Mouse (Mus musculus) olfactory bulb, adult 2 months (tissue): ENCODE data around the gene Pdp2.

ENCODE experiments used
- CTCF ChIP-seq: fragments of 200-500 bp; IDR thresholded peaks from 2 replicates; pipeline ENCODE4 v1.5.1; 2012; ENCODE audit warnings: low read depth, mild to moderate bottlenecking, low read length, moderate library complexity; ENCODE audit not compliant: insufficient read depth
- POLR2A ChIP-seq: fragments of 200-500 bp; IDR thresholded peaks from 2 replicates; pipeline ENCODE4 v1.6.1; 2012; ENCODE audit warnings: mild to moderate bottlenecking, low read depth, low read length, moderate library complexity; ENCODE audit not compliant: insufficient read depth

DNA sequence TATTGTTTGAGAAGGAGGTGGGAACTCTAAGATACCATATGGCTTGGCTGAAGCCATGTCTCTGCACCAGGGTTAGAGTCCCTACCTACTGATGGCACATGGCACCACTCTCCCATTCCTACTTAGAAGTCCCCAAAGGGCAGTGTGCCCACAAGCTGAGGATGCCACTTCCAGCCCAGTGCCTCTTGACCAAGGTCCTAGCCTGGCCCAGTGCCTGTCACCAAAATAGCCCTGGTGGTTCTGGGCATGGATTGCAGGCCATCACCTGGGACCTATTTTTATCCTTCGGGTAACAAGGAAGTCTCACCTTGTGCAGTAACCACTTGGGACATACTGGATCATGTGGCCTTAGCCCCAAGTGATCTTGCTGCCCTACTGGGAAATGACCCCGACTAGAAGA, 16.7 kb downstream of the Pdp2 start:
- TF ChIP-seq CTCF (no peak), POLR2A (no peak)
